Mouse (Mus musculus): ENCODE measurements around the gene Mthfd1l. TPM values are rescaled to one million over a fixed set of nuclear protein-coding genes. Genes with fewer than 3 reads are reported as not detected.

The Mthfd1l gene
- polyA plus RNA-seq, 1 experiment = 1.6 TPM

DNA sequence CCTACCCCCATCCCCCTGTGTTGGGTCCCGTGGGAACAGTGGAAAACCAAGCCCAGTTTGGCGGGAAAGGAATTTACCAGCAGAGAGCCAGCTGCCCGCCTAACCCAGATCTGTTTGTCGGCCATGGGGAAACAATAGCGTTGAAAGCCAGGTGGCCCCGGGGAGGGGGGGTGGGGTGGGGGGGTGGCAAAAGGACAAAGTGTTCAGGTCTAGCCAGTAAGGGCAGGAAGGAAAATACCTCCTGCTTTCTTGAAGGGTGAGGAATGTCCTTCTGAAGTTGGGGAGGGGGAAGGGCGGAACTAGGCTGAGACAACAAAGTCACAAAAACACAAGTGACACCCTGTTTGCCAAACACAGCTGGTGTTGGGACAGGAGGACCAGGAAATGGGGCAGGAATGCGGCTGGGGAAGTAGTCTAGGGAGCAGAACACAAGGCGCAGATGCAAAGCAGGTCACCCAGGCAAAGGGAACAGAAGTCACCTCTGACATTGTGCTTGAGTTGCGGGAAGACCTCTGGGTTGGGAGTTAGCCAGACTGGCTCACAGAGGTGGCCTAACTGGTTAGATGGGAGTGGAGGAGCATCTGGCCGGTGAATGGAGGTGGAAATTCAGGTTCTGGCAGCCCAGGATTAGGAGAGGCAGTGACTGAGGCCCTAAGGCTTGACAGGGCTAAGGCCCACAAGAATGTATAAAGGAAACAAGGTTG, 31.7 kb upstream of the Mthfd1l start:
- Histone ChIP-seq H3K4me3 (ENCODE audit: control insufficient read depth, low read depth, low read length) (no peak overlapping the region), H3K27ac (ENCODE audit: control insufficient read depth, insufficient read depth, low read depth, low read length) (no peak overlapping the region), H3K27me3 (ENCODE audit: control insufficient read depth, insufficient read depth, low read length) (no peaks in the 10 kb centered on the region), H3K4me1 (ENCODE audit: control insufficient read depth, insufficient read depth, low read length) (0 out of 2 replicates have a peak, but pooled peaks cover 2% of the 10 kb centered on the region), H3K36me3 (ENCODE audit: control insufficient read depth, insufficient read depth, low read length) (no peaks in the 10 kb centered on the region)
- TF ChIP-seq CTCF (IDR thresholded peaks at IDR 0.05; ENCODE audit: control insufficient read depth, insufficient read depth, insufficient replicate concordance, low read depth, low read length) (no peak), POLR2A (IDR thresholded peaks at IDR 0.05; ENCODE audit: control insufficient read depth, low read depth, low read length) (no peak)

DNA sequence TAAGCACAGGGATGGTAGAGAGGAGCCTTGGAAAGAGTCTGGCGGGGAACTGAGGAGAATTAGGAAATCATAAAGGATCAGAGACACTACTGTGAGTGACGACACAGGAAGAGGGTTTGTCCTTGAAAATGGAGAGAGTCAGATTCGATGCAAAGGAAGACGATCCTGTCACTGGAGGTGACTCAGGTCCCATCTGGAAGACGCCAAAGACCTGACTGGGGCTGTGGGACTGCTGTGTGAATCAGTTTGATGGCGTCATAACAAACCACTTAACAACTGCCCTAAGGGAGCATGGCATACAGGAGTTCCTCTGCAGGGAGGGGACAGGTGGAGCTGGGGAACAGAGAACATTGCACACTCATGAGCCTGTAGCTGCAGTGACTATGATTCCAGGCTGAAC, 30.6 kb upstream of the Mthfd1l start:
- H3K27ac ChIP-seq (ENCODE audit: control insufficient read depth, insufficient read depth, low read depth, low read length) = no peak overlapping the region
- no peak overlapping the region for H3K4me3 ChIP-seq (ENCODE audit: control insufficient read depth, low read depth, low read length)
- TF ChIP-seq POLR2A (IDR thresholded peaks at IDR 0.05; ENCODE audit: control insufficient read depth, low read depth, low read length) (no peak), CTCF (IDR thresholded peaks at IDR 0.05; ENCODE audit: control insufficient read depth, insufficient read depth, insufficient replicate concordance, low read depth, low read length) (no peak)

DNA sequence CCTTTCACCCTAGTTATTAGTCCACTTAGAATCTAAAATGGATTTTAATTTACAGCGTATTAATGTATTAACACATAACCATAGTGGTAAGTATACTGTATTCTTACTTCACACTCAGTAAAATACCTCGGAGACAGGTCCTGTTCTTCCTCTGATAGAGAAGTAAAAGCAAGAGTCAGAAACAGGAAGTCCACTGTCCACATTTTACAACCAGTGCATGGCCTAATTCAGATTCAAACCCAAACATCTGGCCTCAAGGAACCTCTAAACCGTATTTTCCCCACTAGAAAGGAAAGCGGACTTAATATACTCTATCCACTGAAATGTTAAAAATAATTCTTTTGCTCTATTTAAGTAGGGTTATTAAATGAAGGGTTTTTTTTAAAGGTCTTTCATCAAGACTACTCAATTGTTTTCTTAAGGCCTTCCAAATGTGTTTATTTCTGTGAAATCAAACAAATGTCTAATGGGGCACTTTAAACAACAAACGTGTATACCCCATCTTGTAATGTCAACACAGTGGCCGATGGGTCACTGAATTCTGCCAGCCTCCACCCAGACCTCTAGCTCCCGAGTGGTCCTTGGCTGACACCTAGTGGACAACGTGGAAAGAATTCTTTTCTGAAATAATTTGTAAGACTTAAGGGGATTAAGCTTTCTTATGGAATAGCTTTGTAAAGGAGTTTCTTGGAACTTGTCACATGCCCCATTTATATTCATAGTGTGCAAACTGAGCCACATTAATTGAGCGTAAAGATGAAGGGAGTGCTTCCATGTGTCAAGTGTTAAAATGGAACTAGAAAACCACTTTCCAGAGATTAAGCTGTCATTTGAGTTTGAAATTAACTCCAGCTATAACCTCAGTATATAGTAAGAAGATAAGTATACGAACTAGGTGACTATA, 29.2 kb upstream of the Mthfd1l start:
- Histone ChIP-seq H3K27me3 (ENCODE audit: control insufficient read depth, insufficient read depth, low read length) (no peaks in the 10 kb centered on the region), H3K4me1 (ENCODE audit: control insufficient read depth, insufficient read depth, low read length) (0 out of 2 replicates have a peak, but pooled peaks cover 2% of the 10 kb centered on the region), H3K4me3 (ENCODE audit: control insufficient read depth, low read depth, low read length) (no peak overlapping the region), H3K27ac (ENCODE audit: control insufficient read depth, insufficient read depth, low read depth, low read length) (no peak overlapping the region), H3K36me3 (ENCODE audit: control insufficient read depth, insufficient read depth, low read length) (no peaks in the 10 kb centered on the region)
- TF ChIP-seq POLR2A (IDR thresholded peaks at IDR 0.05; ENCODE audit: control insufficient read depth, low read depth, low read length) (no peak), CTCF (IDR thresholded peaks at IDR 0.05; ENCODE audit: control insufficient read depth, insufficient read depth, insufficient replicate concordance, low read depth, low read length) (peak; percentile 48; the same call in 1 of the 2 replicates)

More for the DNA sequence above, 30.6 kb upstream of the Mthfd1l start:
- H3K27me3 ChIP-seq (ENCODE audit: control insufficient read depth, insufficient read depth, low read length) = no peaks in the 10 kb centered on the region
- 0 out of 2 replicates have a peak, but pooled peaks cover 2% of the 10 kb centered on the region for H3K4me1 ChIP-seq (ENCODE audit: control insufficient read depth, insufficient read depth, low read length)
- no peaks in the 10 kb centered on the region for H3K36me3 ChIP-seq (ENCODE audit: control insufficient read depth, insufficient read depth, low read length)

DNA sequence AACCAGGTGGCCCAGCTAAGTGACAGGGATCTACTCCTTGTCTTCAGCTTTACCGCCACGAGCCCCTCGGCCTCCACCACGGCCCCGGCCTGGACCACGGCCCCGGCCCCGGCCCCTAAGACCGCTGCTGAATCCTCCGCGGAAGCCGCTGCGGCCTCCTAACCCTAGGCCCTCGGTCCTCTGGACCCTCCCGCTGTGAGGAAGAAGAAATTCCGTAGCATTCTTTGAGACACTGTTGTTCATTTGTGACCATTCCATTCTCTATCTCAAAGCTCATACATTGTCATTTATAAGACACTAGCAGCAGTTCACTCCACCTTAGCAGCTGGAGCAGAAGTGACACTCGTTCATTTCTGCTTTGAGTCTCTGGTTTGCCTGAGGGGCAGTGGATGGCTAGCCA, 26.0 kb upstream of the Mthfd1l start:
- Histone ChIP-seq H3K4me1 (ENCODE audit: control insufficient read depth, insufficient read depth, low read length) (no peaks in the 10 kb centered on the region), H3K36me3 (ENCODE audit: control insufficient read depth, insufficient read depth, low read length) (no peaks in the 10 kb centered on the region), H3K4me3 (ENCODE audit: control insufficient read depth, low read depth, low read length) (no peak overlapping the region), H3K27ac (ENCODE audit: control insufficient read depth, insufficient read depth, low read depth, low read length) (no peak overlapping the region), H3K27me3 (ENCODE audit: control insufficient read depth, insufficient read depth, low read length) (no peaks in the 10 kb centered on the region)
- TF ChIP-seq POLR2A (IDR thresholded peaks at IDR 0.05; ENCODE audit: control insufficient read depth, low read depth, low read length) (no peak), CTCF (IDR thresholded peaks at IDR 0.05; ENCODE audit: control insufficient read depth, insufficient read depth, insufficient replicate concordance, low read depth, low read length) (no peak)

DNA sequence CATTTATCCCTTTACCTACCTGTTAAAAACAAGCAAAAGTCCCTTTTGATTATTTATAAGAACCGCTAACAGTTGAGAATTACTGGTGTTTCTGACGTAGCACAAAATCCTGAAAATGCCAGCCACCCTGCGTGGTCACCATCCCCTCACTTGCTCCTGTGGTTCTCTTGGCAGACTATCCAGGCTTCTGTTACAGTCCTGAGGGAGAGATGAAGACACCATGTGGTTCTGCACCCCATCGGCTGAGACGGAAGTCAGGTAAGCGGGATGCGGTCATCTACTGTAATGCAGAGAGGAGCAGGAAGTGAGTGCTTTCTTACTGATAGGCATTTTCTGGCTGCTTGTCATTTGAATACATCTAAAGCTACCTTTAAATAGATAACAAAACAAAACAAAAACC, 25.6 kb upstream of the Mthfd1l start:
- no peaks in the 10 kb centered on the region for H3K36me3 ChIP-seq (ENCODE audit: control insufficient read depth, insufficient read depth, low read length)
- no peak for TF ChIP-seq CTCF (IDR thresholded peaks at IDR 0.05; ENCODE audit: control insufficient read depth, insufficient read depth, insufficient replicate concordance, low read depth, low read length)
- TF ChIP-seq POLR2A (IDR thresholded peaks at IDR 0.05; ENCODE audit: control insufficient read depth, low read depth, low read length) = no peak
- no peak overlapping the region for H3K4me3 ChIP-seq (ENCODE audit: control insufficient read depth, low read depth, low read length)
- no peak overlapping the region for H3K27ac ChIP-seq (ENCODE audit: control insufficient read depth, insufficient read depth, low read depth, low read length)
- no peaks in the 10 kb centered on the region for H3K27me3 ChIP-seq (ENCODE audit: control insufficient read depth, insufficient read depth, low read length)
- H3K4me1 ChIP-seq (ENCODE audit: control insufficient read depth, insufficient read depth, low read length) = no peaks in the 10 kb centered on the region

DNA sequence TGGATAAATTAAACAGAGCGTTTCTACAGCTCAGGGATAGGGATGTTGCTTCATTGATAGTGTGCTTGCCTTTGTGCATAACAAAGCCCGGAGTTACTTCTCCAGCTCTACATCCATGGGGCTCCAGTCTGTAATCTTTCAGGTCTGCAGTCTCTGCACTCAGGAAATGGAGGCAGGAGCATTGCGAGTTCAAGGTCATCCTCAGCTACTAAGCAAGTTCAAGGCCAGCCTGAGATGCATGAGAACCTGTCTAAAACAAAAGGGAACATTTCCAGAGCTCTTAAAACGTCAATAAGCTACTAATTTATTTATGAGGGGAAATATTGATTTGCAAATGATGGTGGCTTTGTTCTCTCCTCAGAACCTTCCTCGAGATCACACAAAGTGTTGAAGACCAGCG, 23.6 kb upstream of the Mthfd1l start:
- Histone ChIP-seq H3K27ac (ENCODE audit: control insufficient read depth, insufficient read depth, low read depth, low read length) (no peak overlapping the region), H3K4me1 (ENCODE audit: control insufficient read depth, insufficient read depth, low read length) (no peaks in the 10 kb centered on the region), H3K4me3 (ENCODE audit: control insufficient read depth, low read depth, low read length) (no peak overlapping the region), H3K36me3 (ENCODE audit: control insufficient read depth, insufficient read depth, low read length) (no peaks in the 10 kb centered on the region), H3K27me3 (ENCODE audit: control insufficient read depth, insufficient read depth, low read length) (no peaks in the 10 kb centered on the region)
- TF ChIP-seq CTCF (IDR thresholded peaks at IDR 0.05; ENCODE audit: control insufficient read depth, insufficient read depth, insufficient replicate concordance, low read depth, low read length) (no peak), POLR2A (IDR thresholded peaks at IDR 0.05; ENCODE audit: control insufficient read depth, low read depth, low read length) (no peak)

DNA sequence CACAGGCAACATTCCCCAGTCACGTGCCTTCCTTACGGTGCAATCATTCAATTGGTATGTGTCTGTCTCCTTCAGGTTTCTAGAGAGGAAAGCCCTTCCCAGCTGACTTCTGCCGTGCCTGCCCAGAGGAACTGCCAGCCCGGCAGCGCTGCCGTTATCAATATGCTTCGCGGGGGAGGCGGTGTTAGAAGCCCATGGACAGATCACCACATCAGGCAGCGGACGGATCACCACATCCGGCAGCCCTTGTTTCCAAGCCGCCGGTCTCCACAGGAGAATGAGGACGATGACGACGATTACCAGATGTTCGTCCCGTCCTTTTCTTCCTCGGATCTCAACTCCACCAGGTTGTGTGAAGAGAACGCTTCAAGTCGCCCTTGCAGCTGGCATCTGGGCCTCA, 16.4 kb upstream of the Mthfd1l start:
- no peaks in the 10 kb centered on the region for H3K36me3 ChIP-seq (ENCODE audit: control insufficient read depth, insufficient read depth, low read length)
- no peak overlapping the region for H3K27ac ChIP-seq (ENCODE audit: control insufficient read depth, insufficient read depth, low read depth, low read length)
- TF ChIP-seq POLR2A (IDR thresholded peaks at IDR 0.05; ENCODE audit: control insufficient read depth, low read depth, low read length) (no peak), CTCF (IDR thresholded peaks at IDR 0.05; ENCODE audit: control insufficient read depth, insufficient read depth, insufficient replicate concordance, low read depth, low read length) (no peak)

More for the DNA sequence above, 16.4 kb upstream of the Mthfd1l start:
- Histone ChIP-seq H3K4me1 (ENCODE audit: control insufficient read depth, insufficient read depth, low read length) (no peaks in the 10 kb centered on the region), H3K27me3 (ENCODE audit: control insufficient read depth, insufficient read depth, low read length) (no peaks in the 10 kb centered on the region), H3K4me3 (ENCODE audit: control insufficient read depth, low read depth, low read length) (no peak overlapping the region)
